Mouse (Mus musculus): ENCODE measurements around the gene Gm2115. TPM values are rescaled to one million over a fixed set of nuclear protein-coding genes. Genes with fewer than 3 reads are reported as not detected.

The Gm2115 gene
- polyA plus RNA-seq, 1 experiment from 2014 or later: 0.20 TPM

GRCm38 (mm10) chr7:84587101-84587783 lies 58.5 kb downstream of the Gm2115 start:
- Histone ChIP-seq H3K36me3 (no peaks in the 10 kb centered on the region), H3K4me3 (no peak overlapping the region), H3K27me3 (no peaks in the 10 kb centered on the region), H3K4me1 (no peaks in the 10 kb centered on the region), H3K4me2 (replicated peaks) (no peak overlapping the region), H3K27ac (no peak overlapping the region), H3K9me3 (no peaks in the 10 kb centered on the region), H3K9ac (no peak overlapping the region)
- ATAC-seq (ENCODE audit: insufficient number of reproducible peaks, insufficient read depth, low FRiP score, low TSS enrichment): no peak
- 88% methylated on average over 5 of the region's 5 CpGs for WGBS

- Histone ChIP-seq H3K36me3 (no peaks in the 10 kb centered on the region), H3K4me3 (no peak overlapping the region), H3K27me3 (no peaks in the 10 kb centered on the region), H3K9me3 (no peaks in the 10 kb centered on the region), H3K27ac (no peak overlapping the region), H3K9ac (no peak overlapping the region), H3K4me1 (no peaks in the 10 kb centered on the region), H3K4me2 (replicated peaks) (no peak overlapping the region)
- WGBS: 92% methylated on average over 2 of the region's 2 CpGs
- no peak for ATAC-seq (ENCODE audit: insufficient number of reproducible peaks, insufficient read depth, low FRiP score, low TSS enrichment)
These were observed 61.9 kb downstream of the Gm2115 start for GRCm38 (mm10) chr7:84590622-84591021.

- ATAC-seq (ENCODE audit: insufficient number of reproducible peaks, insufficient read depth, low FRiP score, low TSS enrichment): no peak
These were observed 62.6 kb downstream of the Gm2115 start for GRCm38 (mm10) chr7:84591347-84591746.

GRCm38 (mm10) chr7:84594087-84594916 lies 65.5 kb downstream of the Gm2115 start:
- ATAC-seq (ENCODE audit: insufficient number of reproducible peaks, insufficient read depth, low FRiP score, low TSS enrichment): peak; percentile 58; the same call in 1 of the 2 replicates

More at GRCm38 (mm10) chr7:84591347-84591746, 62.6 kb downstream of the Gm2115 start:
- Histone ChIP-seq H3K27ac (no peak overlapping the region), H3K27me3 (no peaks in the 10 kb centered on the region), H3K4me1 (no peaks in the 10 kb centered on the region), H3K9ac (no peak overlapping the region), H3K9me3 (no peaks in the 10 kb centered on the region), H3K36me3 (no peaks in the 10 kb centered on the region), H3K4me3 (no peak overlapping the region), H3K4me2 (replicated peaks) (no peak overlapping the region)
- WGBS: 86% methylated on average over 3 of the region's 3 CpGs

GRCm38 (mm10) chr7:84594917-84595303 lies 66.2 kb downstream of the Gm2115 start:
- H3K4me2 ChIP-seq (replicated peaks): no peak overlapping the region
- no peak overlapping the region for H3K27ac ChIP-seq
- H3K4me3 ChIP-seq: no peak overlapping the region
- no peaks in the 10 kb centered on the region for H3K27me3 ChIP-seq
- H3K4me1 ChIP-seq: no peaks in the 10 kb centered on the region
- no peak overlapping the region for H3K9ac ChIP-seq
- ATAC-seq (ENCODE audit: insufficient number of reproducible peaks, insufficient read depth, low FRiP score, low TSS enrichment): 0 out of 2 replicates have a peak, but pooled peaks have one; percentile 14
- H3K9me3 ChIP-seq: no peaks in the 10 kb centered on the region
- H3K36me3 ChIP-seq: no peaks in the 10 kb centered on the region

More at GRCm38 (mm10) chr7:84594087-84594916, 65.5 kb downstream of the Gm2115 start:
- H3K4me2 ChIP-seq (replicated peaks): no peak overlapping the region
- H3K9ac ChIP-seq: no peak overlapping the region
- no peaks in the 10 kb centered on the region for H3K9me3 ChIP-seq
- H3K27me3 ChIP-seq: no peaks in the 10 kb centered on the region
- H3K27ac ChIP-seq: no peak overlapping the region
- H3K36me3 ChIP-seq: no peaks in the 10 kb centered on the region
- 49% methylated on average over 8 of the region's 8 CpGs for WGBS
- H3K4me3 ChIP-seq: no peak overlapping the region
- H3K4me1 ChIP-seq: no peaks in the 10 kb centered on the region

- Histone ChIP-seq H3K4me3 (no peak overlapping the region), H3K4me1 (no peaks in the 10 kb centered on the region), H3K4me2 (replicated peaks) (no peak overlapping the region), H3K9ac (no peak overlapping the region), H3K9me3 (no peaks in the 10 kb centered on the region), H3K27me3 (no peaks in the 10 kb centered on the region), H3K36me3 (no peaks in the 10 kb centered on the region), H3K27ac (no peak overlapping the region)
- 85% methylated on average over 3 of the region's 3 CpGs for WGBS
- ATAC-seq (ENCODE audit: insufficient number of reproducible peaks, insufficient read depth, low FRiP score, low TSS enrichment): no peak
These were observed 67.2 kb downstream of the Gm2115 start for GRCm38 (mm10) chr7:84596002-84596401.

GRCm38 (mm10) chr7:84596633-84597032 lies 67.9 kb downstream of the Gm2115 start:
- Histone ChIP-seq H3K9me3 (no peaks in the 10 kb centered on the region), H3K27ac (no peak overlapping the region), H3K36me3 (no peaks in the 10 kb centered on the region), H3K4me3 (no peak overlapping the region), H3K9ac (no peak overlapping the region), H3K4me2 (replicated peaks) (no peak overlapping the region), H3K4me1 (no peaks in the 10 kb centered on the region), H3K27me3 (no peaks in the 10 kb centered on the region)
- ATAC-seq (ENCODE audit: insufficient number of reproducible peaks, insufficient read depth, low FRiP score, low TSS enrichment): no peak
- WGBS: 76% methylated on average over 3 of the region's 3 CpGs

- H3K4me3 ChIP-seq: no peak overlapping the region
- H3K9ac ChIP-seq: no peak overlapping the region
- 98% methylated on average over 2 of the region's 2 CpGs for WGBS
- H3K4me2 ChIP-seq (replicated peaks): no peak overlapping the region
- no peaks in the 10 kb centered on the region for H3K9me3 ChIP-seq
- H3K4me1 ChIP-seq: peaks cover 5% of the 10 kb centered on the region; the same call in 1 of the 2 replicates
- H3K36me3 ChIP-seq: no peaks in the 10 kb centered on the region
- no peaks in the 10 kb centered on the region for H3K27me3 ChIP-seq
- H3K27ac ChIP-seq: no peak overlapping the region
- no peak for ATAC-seq (ENCODE audit: insufficient number of reproducible peaks, insufficient read depth, low FRiP score, low TSS enrichment)
These were observed 71.9 kb downstream of the Gm2115 start for GRCm38 (mm10) chr7:84600631-84601030.

- H3K9ac ChIP-seq: no peak overlapping the region
- no peak overlapping the region for H3K27ac ChIP-seq
- no peak overlapping the region for H3K4me3 ChIP-seq
- no peak for ATAC-seq (ENCODE audit: insufficient number of reproducible peaks, insufficient read depth, low FRiP score, low TSS enrichment)
- H3K27me3 ChIP-seq: no peaks in the 10 kb centered on the region
- 80% methylated on average over 3 of the region's 3 CpGs for WGBS
- H3K4me2 ChIP-seq (replicated peaks): no peak overlapping the region
- H3K4me1 ChIP-seq: peaks cover 6% of the 10 kb centered on the region; the same call in 1 of the 2 replicates
- no peaks in the 10 kb centered on the region for H3K9me3 ChIP-seq
- H3K36me3 ChIP-seq: no peaks in the 10 kb centered on the region
These were observed 72.6 kb downstream of the Gm2115 start for GRCm38 (mm10) chr7:84601331-84601730.

GRCm38 (mm10) chr7:84604501-84604900 lies 75.7 kb downstream of the Gm2115 start:
- ATAC-seq (ENCODE audit: insufficient number of reproducible peaks, insufficient read depth, low FRiP score, low TSS enrichment): no peak
- Histone ChIP-seq H3K4me3 (no peak overlapping the region), H3K36me3 (no peaks in the 10 kb centered on the region), H3K27me3 (no peaks in the 10 kb centered on the region), H3K9me3 (no peaks in the 10 kb centered on the region), H3K4me1 (peaks cover 7% of the 10 kb centered on the region; the same call in 1 of the 2 replicates), H3K9ac (no peak overlapping the region), H3K27ac (no peak overlapping the region), H3K4me2 (replicated peaks) (no peak overlapping the region)
- WGBS: 66% methylated on average over 3 of the region's 3 CpGs

- no peaks in the 10 kb centered on the region for H3K36me3 ChIP-seq
- WGBS: 8% methylated on average over 19 of the region's 19 CpGs
- no peaks in the 10 kb centered on the region for H3K9me3 ChIP-seq
- peak overlapping the region; percentile 54 for H3K9ac ChIP-seq
- peaks cover 7% of the 10 kb centered on the region; the same call in 1 of the 2 replicates for H3K4me1 ChIP-seq
- 0 out of 2 replicates have a peak, but pooled peaks have one; percentile 54 for ATAC-seq (ENCODE audit: insufficient number of reproducible peaks, insufficient read depth, low FRiP score, low TSS enrichment)
- no peaks in the 10 kb centered on the region for H3K27me3 ChIP-seq
- H3K4me3 ChIP-seq: peak overlapping the region; percentile 55
- H3K4me2 ChIP-seq (replicated peaks): peak overlapping the region; percentile 97
- no peak overlapping the region for H3K27ac ChIP-seq
These were observed 76.4 kb downstream of the Gm2115 start for GRCm38 (mm10) chr7:84605033-84605687.
